Mouse (Mus musculus): ENCODE measurements around the gene Hnrnpll. TPM values are rescaled to one million over a fixed set of nuclear protein-coding genes. Genes with fewer than 3 reads are reported as not detected.
"Not testable (repeated sequence)": the region's sequence is repeated elsewhere in the genome, so short reads cannot be mapped to it uniquely, and the experiment has no call there.

The Hnrnpll gene
- polyA plus RNA-seq, 1 experiment = 33.8 TPM

DNA sequence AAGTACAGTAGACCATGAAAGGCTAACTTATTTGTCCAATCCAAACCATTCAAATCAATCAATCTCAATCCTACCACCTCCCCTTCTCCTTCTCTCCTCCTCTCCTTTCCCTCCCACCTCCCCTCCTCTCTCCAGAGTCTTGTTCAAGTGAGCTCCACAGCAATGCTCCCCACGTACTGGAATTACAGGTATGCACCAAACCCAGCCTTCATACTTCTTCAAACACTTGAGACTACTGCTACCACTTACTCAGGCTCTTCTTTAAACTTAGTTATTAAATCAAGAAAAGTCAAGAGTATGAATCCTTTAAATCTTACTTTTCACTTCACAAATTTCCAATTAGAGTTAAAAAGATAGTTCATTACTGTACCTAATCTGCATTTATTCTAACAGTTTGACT lies 3.6 kb downstream of the Hnrnpll start:
- Histone ChIP-seq H3K4me3 (ENCODE audit: insufficient read depth, poor library complexity, severe bottlenecking) (no peak overlapping the region), H3ac (ENCODE audit: control insufficient read depth, insufficient read length, low read depth) (no peak overlapping the region), H3K36me3 (ENCODE audit: control insufficient read depth, insufficient read depth) (peaks cover 16% of the 10 kb centered on the region), H3K27me3 (ENCODE audit: control insufficient read depth, insufficient read depth, insufficient read length) (no peaks in the 10 kb centered on the region), H3K79me3 (ENCODE audit: low read depth) (peaks cover 74% of the 10 kb centered on the region), H3K79me2 (ENCODE audit: control insufficient read depth, insufficient read depth) (peaks cover 84% of the 10 kb centered on the region)
- TF ChIP-seq USF1 (IDR thresholded peaks at IDR 0.05; ENCODE audit: low read depth) (no peak), MAX (IDR thresholded peaks at IDR 0.05) (no peak), CTCF (IDR thresholded peaks at IDR 0.05; ENCODE audit: control insufficient read depth, insufficient read depth, insufficient read length) (no peak), MYOD1 (IDR thresholded peaks at IDR 0.05; ENCODE audit: control insufficient read depth, insufficient read length, low read depth) (no peak), FOSL1 (IDR thresholded peaks at IDR 0.05; ENCODE audit: insufficient read depth, low read length, poor library complexity, severe bottlenecking) (no peak), MYOG (IDR thresholded peaks at IDR 0.05; ENCODE audit: control insufficient read depth, extremely low read depth, insufficient read length) (no peak), CEBPB (IDR thresholded peaks at IDR 0.05; ENCODE audit: low read depth) (no peak)

GRCm38 (mm10) chr17:80053931-80054734 lies 8.0 kb downstream of the Hnrnpll start:
- Histone ChIP-seq H3ac (ENCODE audit: control insufficient read depth, insufficient read length, low read depth) (no peak overlapping the region), H3K36me3 (ENCODE audit: control insufficient read depth, insufficient read depth) (peaks cover 56% of the 10 kb centered on the region), H3K79me3 (ENCODE audit: low read depth) (peaks cover 59% of the 10 kb centered on the region), H3K27me3 (ENCODE audit: control insufficient read depth, insufficient read depth, insufficient read length) (no peaks in the 10 kb centered on the region), H3K79me2 (ENCODE audit: control insufficient read depth, insufficient read depth) (peaks cover 74% of the 10 kb centered on the region), H3K4me3 (ENCODE audit: insufficient read depth, poor library complexity, severe bottlenecking) (no peak overlapping the region)
- TF ChIP-seq FOSL1 (IDR thresholded peaks at IDR 0.05; ENCODE audit: insufficient read depth, low read length, poor library complexity, severe bottlenecking) (no peak), MAX (IDR thresholded peaks at IDR 0.05) (no peak), USF1 (IDR thresholded peaks at IDR 0.05; ENCODE audit: low read depth) (no peak), CEBPB (IDR thresholded peaks at IDR 0.05; ENCODE audit: low read depth) (no peak), MYOG (IDR thresholded peaks at IDR 0.05; ENCODE audit: control insufficient read depth, extremely low read depth, insufficient read length) (no peak), MYOD1 (IDR thresholded peaks at IDR 0.05; ENCODE audit: control insufficient read depth, insufficient read length, low read depth) (no peak), CTCF (IDR thresholded peaks at IDR 0.05; ENCODE audit: control insufficient read depth, insufficient read depth, insufficient read length) (no peak)

DNA sequence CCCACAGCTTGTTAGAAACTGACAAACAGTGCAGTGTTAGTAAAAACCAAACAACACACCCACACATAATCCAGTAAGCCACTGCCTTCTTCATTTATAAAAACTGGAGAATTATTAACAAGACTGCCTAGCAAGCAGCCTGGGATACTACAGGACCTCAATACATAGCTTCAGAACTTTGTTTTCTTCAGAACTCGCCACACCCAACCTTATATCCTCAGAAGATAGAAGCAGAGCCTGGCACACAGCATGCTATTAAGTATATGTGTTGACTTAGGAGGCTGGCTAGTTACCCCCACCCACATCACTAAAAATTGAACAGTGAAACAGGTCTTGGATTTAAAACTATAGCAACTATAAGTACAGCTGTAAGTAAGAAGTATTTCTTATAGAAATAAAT lies 10.5 kb downstream of the Hnrnpll start:
- Histone ChIP-seq H3K36me3 (ENCODE audit: control insufficient read depth, insufficient read depth) (peaks cover 69% of the 10 kb centered on the region), H3K4me3 (ENCODE audit: insufficient read depth, poor library complexity, severe bottlenecking) (no peak overlapping the region), H3K27me3 (ENCODE audit: control insufficient read depth, insufficient read depth, insufficient read length) (no peaks in the 10 kb centered on the region), H3K79me2 (ENCODE audit: control insufficient read depth, insufficient read depth) (peaks cover 50% of the 10 kb centered on the region), H3ac (ENCODE audit: control insufficient read depth, insufficient read length, low read depth) (no peak overlapping the region), H3K79me3 (ENCODE audit: low read depth) (peaks cover 36% of the 10 kb centered on the region)
- TF ChIP-seq MYOG (IDR thresholded peaks at IDR 0.05; ENCODE audit: control insufficient read depth, extremely low read depth, insufficient read length) (no peak), CTCF (IDR thresholded peaks at IDR 0.05; ENCODE audit: control insufficient read depth, insufficient read depth, insufficient read length) (no peak), MYOD1 (IDR thresholded peaks at IDR 0.05; ENCODE audit: control insufficient read depth, insufficient read length, low read depth) (no peak), USF1 (IDR thresholded peaks at IDR 0.05; ENCODE audit: low read depth) (no peak), MAX (IDR thresholded peaks at IDR 0.05) (no peak), CEBPB (IDR thresholded peaks at IDR 0.05; ENCODE audit: low read depth) (no peak), FOSL1 (IDR thresholded peaks at IDR 0.05; ENCODE audit: insufficient read depth, low read length, poor library complexity, severe bottlenecking) (no peak)

DNA sequence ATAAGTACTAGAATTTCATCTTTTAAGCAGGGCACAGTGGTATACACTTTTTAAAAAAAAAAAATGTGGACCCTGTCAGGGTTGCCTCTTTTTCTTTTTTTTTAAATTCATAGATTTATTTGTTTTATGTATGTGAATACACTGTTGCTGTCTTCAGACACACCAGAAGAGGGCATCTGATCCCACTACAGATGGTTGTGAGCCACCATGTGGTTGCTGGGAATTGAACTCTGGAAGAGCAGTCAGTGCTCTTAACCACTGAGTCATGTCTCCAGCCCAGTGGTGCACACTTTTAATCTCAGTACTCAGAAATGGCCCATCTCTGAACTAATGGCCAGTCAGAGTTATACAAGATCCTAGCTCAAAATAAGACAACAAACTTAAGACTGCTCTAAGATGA lies 12.8 kb downstream of the Hnrnpll start:
- H3K79me2 ChIP-seq (ENCODE audit: control insufficient read depth, insufficient read depth) = peaks cover 26% of the 10 kb centered on the region
- not testable (repeated sequence) for H3ac ChIP-seq (ENCODE audit: control insufficient read depth, insufficient read length, low read depth); H3K27me3 ChIP-seq (ENCODE audit: control insufficient read depth, insufficient read depth, insufficient read length); H3K4me3 ChIP-seq (ENCODE audit: insufficient read depth, poor library complexity, severe bottlenecking)
- H3K36me3 ChIP-seq (ENCODE audit: control insufficient read depth, insufficient read depth) = peaks cover 87% of the 10 kb centered on the region
- H3K79me3 ChIP-seq (ENCODE audit: low read depth) = peaks cover 15% of the 10 kb centered on the region

DNA sequence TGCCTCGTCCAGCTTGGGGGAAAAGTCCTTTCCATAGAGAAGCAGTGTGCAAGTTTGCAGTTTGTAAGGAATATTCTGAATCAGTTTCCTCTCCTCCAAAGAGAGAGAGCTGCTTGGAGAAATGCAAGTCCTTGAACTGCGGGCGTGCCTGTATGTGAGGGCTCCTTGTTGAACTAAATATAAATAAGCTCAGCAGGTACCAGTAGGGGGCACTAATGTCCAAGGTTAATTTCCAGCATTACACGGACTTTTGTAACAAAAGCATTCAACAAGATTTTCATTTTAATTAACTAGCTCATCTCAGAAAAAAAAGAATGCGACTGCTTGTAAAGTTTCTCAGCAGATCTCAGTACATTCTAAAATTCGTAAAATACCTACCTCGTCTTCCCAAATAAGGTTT lies 13.9 kb downstream of the Hnrnpll start:
- peaks cover 11% of the 10 kb centered on the region for H3K79me3 ChIP-seq (ENCODE audit: low read depth)
- H3ac ChIP-seq (ENCODE audit: control insufficient read depth, insufficient read length, low read depth) = no peak overlapping the region
- peaks cover 90% of the 10 kb centered on the region for H3K36me3 ChIP-seq (ENCODE audit: control insufficient read depth, insufficient read depth)
- peaks cover 15% of the 10 kb centered on the region for H3K79me2 ChIP-seq (ENCODE audit: control insufficient read depth, insufficient read depth)
- TF ChIP-seq FOSL1 (IDR thresholded peaks at IDR 0.05; ENCODE audit: insufficient read depth, low read length, poor library complexity, severe bottlenecking) (no peak), CEBPB (IDR thresholded peaks at IDR 0.05; ENCODE audit: low read depth) (no peak), MAX (IDR thresholded peaks at IDR 0.05) (no peak), MYOD1 (IDR thresholded peaks at IDR 0.05; ENCODE audit: control insufficient read depth, insufficient read length, low read depth) (no peak), MYOG (IDR thresholded peaks at IDR 0.05; ENCODE audit: control insufficient read depth, extremely low read depth, insufficient read length) (no peak), CTCF (IDR thresholded peaks at IDR 0.05; ENCODE audit: control insufficient read depth, insufficient read depth, insufficient read length) (no peak), USF1 (IDR thresholded peaks at IDR 0.05; ENCODE audit: low read depth) (no peak)
- no peaks in the 10 kb centered on the region for H3K27me3 ChIP-seq (ENCODE audit: control insufficient read depth, insufficient read depth, insufficient read length)
- H3K4me3 ChIP-seq (ENCODE audit: insufficient read depth, poor library complexity, severe bottlenecking) = no peak overlapping the region

DNA sequence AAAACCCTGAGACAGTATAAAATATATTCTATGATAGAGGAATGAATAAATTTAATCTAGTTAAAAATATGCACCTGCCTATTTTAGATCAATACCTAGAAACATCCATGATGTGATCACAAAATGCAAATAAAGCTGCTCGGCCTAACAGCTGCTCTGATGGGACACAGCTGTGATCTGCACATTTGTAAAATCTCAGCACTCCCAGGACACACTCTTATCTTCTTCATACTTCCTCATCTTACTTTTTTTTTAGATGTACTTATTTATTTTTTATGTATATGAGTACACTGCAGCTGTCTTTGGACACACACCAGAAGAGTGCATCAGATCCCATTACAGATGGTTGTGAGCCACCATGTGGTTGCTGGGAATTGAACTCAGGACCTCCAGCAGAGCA lies 20.4 kb downstream of the Hnrnpll start:
- Histone ChIP-seq H3K79me2 (ENCODE audit: control insufficient read depth, insufficient read depth) (peaks cover 34% of the 10 kb centered on the region), H3K79me3 (ENCODE audit: low read depth) (peaks cover 10% of the 10 kb centered on the region), H3K27me3 (ENCODE audit: control insufficient read depth, insufficient read depth, insufficient read length) (no peaks in the 10 kb centered on the region), H3K4me3 (ENCODE audit: insufficient read depth, poor library complexity, severe bottlenecking) (no peak overlapping the region), H3K36me3 (ENCODE audit: control insufficient read depth, insufficient read depth) (peaks cover 68% of the 10 kb centered on the region), H3ac (ENCODE audit: control insufficient read depth, insufficient read length, low read depth) (no peak overlapping the region)
- TF ChIP-seq MAX (IDR thresholded peaks at IDR 0.05) (no peak), CTCF (IDR thresholded peaks at IDR 0.05; ENCODE audit: control insufficient read depth, insufficient read depth, insufficient read length) (no peak), MYOD1 (IDR thresholded peaks at IDR 0.05; ENCODE audit: control insufficient read depth, insufficient read length, low read depth) (no peak), MYOG (IDR thresholded peaks at IDR 0.05; ENCODE audit: control insufficient read depth, extremely low read depth, insufficient read length) (no peak), FOSL1 (IDR thresholded peaks at IDR 0.05; ENCODE audit: insufficient read depth, low read length, poor library complexity, severe bottlenecking) (no peak), CEBPB (IDR thresholded peaks at IDR 0.05; ENCODE audit: low read depth) (no peak), USF1 (IDR thresholded peaks at IDR 0.05; ENCODE audit: low read depth) (no peak)

All from C2C12 (cell line).